Comparison of ENCODE assay signal across 16 mouse cellular contexts in the genomic region with DNA sequence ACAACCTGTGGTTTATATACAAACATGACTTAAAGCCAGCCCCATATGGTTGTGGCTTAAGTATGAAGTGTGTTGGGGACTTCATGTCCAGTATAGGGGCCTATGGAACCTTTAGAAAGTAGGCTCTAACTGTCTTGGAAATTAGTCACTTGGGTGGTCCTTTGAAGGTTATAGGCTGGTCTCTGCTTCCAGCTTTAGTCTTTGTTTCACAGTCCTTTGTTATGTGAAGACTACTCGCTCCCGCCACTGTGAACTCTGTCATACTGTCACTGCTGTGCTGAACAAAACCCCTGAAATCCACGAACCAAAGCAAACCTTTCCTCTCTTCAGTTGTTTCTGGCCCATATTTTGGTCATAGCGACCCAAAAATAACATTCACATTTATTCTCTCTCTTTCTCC. TPM values are rescaled to one million over a fixed set of nuclear protein-coding genes. Genes with fewer than 3 reads are reported as not detected.
"Had no signal": no experiment of that assay in that cellular context is flagged by ENCODE, and none has a peak within 500 bp of the region (broad histone marks: within the 10 kb centered on the region; RNA-seq: fewer than 3 reads in every experiment).

No protein-coding gene starts in this region.

- DNase-seq: lung, adult 18-20 months; lung, embryonic 14.5 days; lung, postnatal 10 days; lung, postnatal 4 days; midbrain, embryonic 14.5 days; retina, postnatal 1 day; right cerebral cortex, adult 18-20 months; right cerebral cortex, postnatal 25 days; right cerebral cortex, postnatal 4 days; spleen, adult 18-20 months; thymus, adult 2 months; thymus, postnatal 14 days; thymus, postnatal 36 days had no signal

RNA-seq across cellular contexts. Expression of a gene that starts 39.5 kb away (rescaled TPM):
- total RNA-seq: megakaryocyte, adult 5-6 weeks; megakaryocyte-erythroid progenitor cell, adult 5-6 weeks had no signal
- polyA plus RNA-seq: myocyte had no signal
